Mouse (Mus musculus) midbrain, embryonic 12.5 days (tissue): ENCODE results near the gene Rexo1. TPM values are rescaled to one million over a fixed set of nuclear protein-coding genes. Genes with fewer than 3 reads are reported as not detected.
A peak's percentile ranks its signal among the peaks of the same experiment; 100 is the strongest.

ENCODE experiments used
- ATAC-seq: fragments of 200-750 bp; cut with Nextera tagmentation; 2 replicates; pipeline ENCODE4 v1.8.0; 2017; ENCODE audit warnings: low read depth, moderate TSS enrichment, moderate library complexity; ENCODE audit not compliant: low FRiP score
- H3K27ac ChIP-seq: fragments of 300-500 bp; sonication (generic); replicated peaks from 2 replicates; pipeline ENCODE4 v1.5.1; 2016; ENCODE audit warnings: mild to moderate bottlenecking
- H3K27me3 ChIP-seq: fragments of 300-500 bp; sonication (generic); 2 replicates; pipeline ENCODE4 v1.6.1; 2016; ENCODE audit warnings: mild to moderate bottlenecking
- H3K36me3 ChIP-seq: fragments of 300-500 bp; sonication (generic); 2 replicates; pipeline ENCODE4 v1.6.1; 2016
- H3K4me1 ChIP-seq: fragments of 300-500 bp; sonication (generic); 2 replicates; pipeline ENCODE4 v1.6.1; 2016
- H3K4me2 ChIP-seq: fragments of 300-500 bp; sonication (generic); replicated peaks from 2 replicates; pipeline ENCODE4 v1.6.1; 2016; ENCODE audit warnings: mild to moderate bottlenecking, moderate library complexity
- H3K4me3 ChIP-seq: fragments of 300-500 bp; sonication (generic); 2 replicates; pipeline ENCODE4 v1.5.1; 2016; ENCODE audit warnings: mild to moderate bottlenecking
- H3K9ac ChIP-seq: fragments of 300-500 bp; sonication (generic); replicated peaks from 2 replicates; pipeline ENCODE4 v1.6.1; 2016; ENCODE audit warnings: mild to moderate bottlenecking, moderate library complexity
- H3K9me3 ChIP-seq: fragments of 300-500 bp; sonication (generic); 2 replicates; pipeline ENCODE4 v1.6.1; 2016; ENCODE audit warnings: mild to moderate bottlenecking
- WGBS: fragments of 180-500 bp; shearing (Covaris S2); methylation state at CpG from one replicate; pipeline ENCODE4 v1.1.7; 2016; 5-methylcytosine and 5-hydroxymethylcytosine counted together
- polyA plus RNA-seq: library from polyadenylated mRNA; unstranded; fragments of >200 nt; fragmentation: Nextera tagmentation; extraction: Ambion mirVana; gene quantifications from 2 replicates; pipeline ENCODE4 v1.2.1, GENCODE M21; 2016

The Rexo1 gene
- polyA plus RNA-seq, 1 experiment from 2014 or later: 37.3 TPM

DNA sequence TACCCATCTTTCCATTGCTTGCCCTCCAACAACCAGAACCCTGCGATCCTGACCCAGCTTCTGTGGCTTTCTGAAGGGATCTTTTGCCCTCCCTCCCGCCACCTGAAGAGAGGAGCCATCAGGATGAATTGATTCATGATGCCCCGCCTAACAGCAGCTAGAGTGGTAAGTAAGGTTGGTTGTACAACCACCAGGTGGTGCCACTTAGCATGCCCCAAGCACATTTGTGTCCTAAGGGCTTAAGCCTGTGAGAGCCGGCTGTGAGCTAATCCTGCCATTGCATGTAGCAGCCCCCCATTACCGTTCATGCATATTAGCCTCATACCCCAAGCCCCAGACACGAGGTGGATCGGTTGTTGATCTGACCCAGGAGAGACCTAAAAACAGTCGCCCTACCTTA, 17.6 kb upstream of the Rexo1 start:
- Histone ChIP-seq H3K4me2 (peak overlapping the region; percentile 98), H3K27ac (no peak overlapping the region), H3K36me3 (peaks cover 8% of the 10 kb centered on the region), H3K4me1 (peaks cover 42% of the 10 kb centered on the region), H3K4me3 (no peak overlapping the region; the same call in 1 of the 2 replicates), H3K9me3 (no peaks in the 10 kb centered on the region), H3K27me3 (peaks cover 17% of the 10 kb centered on the region; the same call in 1 of the 2 replicates), H3K9ac (no peak overlapping the region)
- no peak for ATAC-seq
- WGBS: 6% methylated on average over 8 of the region's 8 CpGs

DNA sequence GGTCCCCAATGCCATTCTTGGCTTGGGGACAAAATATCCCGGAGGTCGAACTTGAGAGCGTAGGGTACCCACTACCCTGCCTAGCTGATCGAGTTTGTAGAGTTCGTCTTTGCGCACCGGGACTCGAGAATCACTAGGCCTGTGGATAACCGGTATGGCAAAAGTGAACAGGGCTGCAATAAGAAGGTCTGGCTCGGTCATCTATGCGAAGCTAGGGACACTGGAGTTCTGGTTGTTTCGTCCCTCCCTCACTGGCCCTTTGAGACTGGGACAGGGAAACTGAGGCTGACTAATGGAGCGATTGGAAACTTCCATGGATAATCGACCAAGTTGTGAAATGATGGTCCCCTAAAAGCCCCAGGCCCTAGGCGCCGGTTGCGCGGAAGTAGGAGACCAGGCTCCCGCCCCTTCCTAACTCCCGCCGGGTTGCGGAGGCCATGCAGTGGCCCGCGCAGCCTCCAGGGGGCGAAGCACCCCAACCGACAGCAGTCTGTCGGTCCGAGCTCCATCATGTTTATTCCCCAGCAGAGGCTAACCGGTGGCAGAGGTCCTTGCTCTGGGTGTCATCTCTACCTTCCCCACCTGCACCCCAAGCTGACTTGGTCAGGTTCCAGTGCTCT, 16.9 kb upstream of the Rexo1 start:
- Histone ChIP-seq H3K27me3 (peaks cover 17% of the 10 kb centered on the region; the same call in 1 of the 2 replicates), H3K4me3 (peak overlapping the region; percentile 75), H3K4me1 (peaks cover 49% of the 10 kb centered on the region), H3K9me3 (no peaks in the 10 kb centered on the region), H3K9ac (peak overlapping the region; percentile 81), H3K36me3 (peaks cover 2% of the 10 kb centered on the region; the same call in 1 of the 2 replicates), H3K4me2 (peak overlapping the region; percentile 98), H3K27ac (peak overlapping the region; percentile 76)
- WGBS: under 1% methylated on average over 29 of the region's 29 CpGs
- peak; percentile 24 for ATAC-seq

DNA sequence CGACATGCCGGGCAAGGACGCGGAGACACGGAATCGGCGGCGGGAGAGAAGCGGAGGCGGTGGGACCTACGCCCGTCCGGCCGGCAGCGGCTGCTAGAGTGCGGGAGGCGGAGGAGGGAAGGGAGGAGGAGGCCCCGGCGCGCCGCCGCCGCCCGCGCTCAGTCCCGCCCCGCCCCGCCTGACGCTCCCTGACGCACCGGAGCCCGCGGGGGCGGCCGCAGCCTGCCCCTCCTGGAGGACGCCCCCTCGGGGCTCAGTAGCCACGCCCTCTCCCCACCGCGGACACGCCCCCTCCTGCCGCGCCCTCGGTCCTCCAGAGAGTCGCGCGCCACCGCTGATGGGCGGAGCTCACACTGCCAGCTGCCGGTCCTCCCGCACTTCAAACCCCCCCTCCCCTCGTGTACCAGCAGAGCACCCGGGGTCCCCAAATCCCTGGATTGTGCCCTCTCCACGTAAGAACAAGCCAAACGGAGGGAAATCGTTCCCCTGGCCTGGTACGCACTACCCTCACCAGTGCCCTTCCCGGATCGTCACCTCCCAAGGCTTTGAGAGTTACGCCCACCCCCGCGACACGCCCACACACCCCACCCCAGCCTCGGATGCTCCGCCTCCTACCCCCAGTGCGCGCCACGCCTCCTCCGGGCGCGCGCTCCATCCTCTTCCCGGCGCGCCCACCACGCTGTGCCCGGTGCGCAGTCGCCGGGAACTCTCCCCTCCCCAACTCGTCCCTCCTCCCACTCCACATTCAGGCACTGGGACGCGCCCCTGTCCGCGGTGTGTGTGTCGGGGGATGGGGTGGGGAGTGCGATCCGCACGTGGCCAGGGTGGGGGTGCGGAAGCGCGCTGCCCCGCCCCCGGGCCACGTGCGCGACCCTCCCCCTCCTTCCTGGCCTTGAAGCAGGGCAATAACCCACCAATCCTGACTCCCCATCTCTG, 16.1 kb upstream of the Rexo1 start, which contains the start of gene Klf16:
Klf16 (minus strand) TSS at position 127 of the 936 bp plus-strand sequence.
- H3K27ac ChIP-seq: peak within 1 kb of the TSS; percentile 76
- peak within 1 kb of the TSS; percentile 98 for H3K4me2 ChIP-seq
- H3K27me3 ChIP-seq: peaks cover 17% of the 10 kb centered on the region; the same call in 1 of the 2 replicates
- WGBS: under 1% methylated on average over 65 of the region's 97 CpGs
- H3K4me3 ChIP-seq: peak within 1 kb of the TSS; percentile 75
- no peaks in the 10 kb centered on the region for H3K9me3 ChIP-seq
- H3K4me1 ChIP-seq: peaks cover 50% of the 10 kb centered on the region
- H3K36me3 ChIP-seq: no peaks in the 10 kb centered on the region; the same call in 1 of the 2 replicates
- peak within 1 kb of the TSS; percentile 81 for H3K9ac ChIP-seq
- ATAC-seq: peak; percentile 81

DNA sequence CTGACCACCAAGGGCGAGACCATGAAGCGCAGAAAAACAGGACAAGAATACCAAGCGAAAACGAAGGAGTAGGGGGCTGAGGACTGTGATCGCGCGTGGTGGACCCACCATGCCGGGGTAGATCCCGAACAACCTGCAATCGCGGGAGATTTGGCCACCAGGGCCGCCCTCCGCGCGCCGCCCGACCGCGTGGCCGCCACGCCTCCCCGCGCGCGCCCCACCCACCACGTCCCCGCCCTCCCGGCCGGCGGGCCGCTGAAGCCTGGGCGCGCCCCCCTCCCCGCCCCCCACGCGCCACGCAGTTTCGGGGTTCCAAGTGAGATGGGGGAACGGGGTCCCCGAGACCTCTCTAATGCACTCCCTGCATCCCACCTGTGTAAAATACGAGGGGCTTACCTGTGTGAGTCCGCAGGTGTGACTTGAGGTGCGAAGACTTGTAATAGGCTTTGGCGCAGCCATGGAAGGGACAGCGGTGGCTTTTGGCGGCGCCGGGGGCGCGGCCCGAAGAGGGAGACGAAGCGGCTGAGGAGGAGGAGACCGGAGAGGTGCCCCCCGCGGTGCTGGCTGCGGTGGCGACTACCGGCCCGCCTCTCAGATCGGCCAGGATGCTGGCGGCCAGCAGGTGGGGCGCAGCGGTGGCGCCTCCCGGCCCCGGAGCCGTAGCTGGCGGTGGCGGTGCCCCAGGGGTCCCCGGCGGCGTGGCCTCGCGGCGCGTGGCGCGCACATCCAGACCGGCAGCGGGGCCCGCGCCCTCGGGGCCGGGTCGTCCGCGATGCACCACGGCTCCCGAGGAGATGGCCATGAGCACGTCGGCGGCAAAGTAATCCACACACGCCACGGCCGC, 15.2 kb upstream of the Rexo1 start:
- ATAC-seq: peak; percentile 12; the same call in 1 of the 2 replicates
- Histone ChIP-seq H3K9me3 (no peaks in the 10 kb centered on the region), H3K27me3 (peaks cover 17% of the 10 kb centered on the region; the same call in 1 of the 2 replicates), H3K36me3 (no peaks in the 10 kb centered on the region), H3K4me3 (peak overlapping the region; percentile 75), H3K4me1 (peaks cover 54% of the 10 kb centered on the region), H3K27ac (peak overlapping the region; percentile 76), H3K4me2 (peak overlapping the region; percentile 98), H3K9ac (peak overlapping the region; percentile 81)
- under 1% methylated on average over 79 of the region's 96 CpGs for WGBS

DNA sequence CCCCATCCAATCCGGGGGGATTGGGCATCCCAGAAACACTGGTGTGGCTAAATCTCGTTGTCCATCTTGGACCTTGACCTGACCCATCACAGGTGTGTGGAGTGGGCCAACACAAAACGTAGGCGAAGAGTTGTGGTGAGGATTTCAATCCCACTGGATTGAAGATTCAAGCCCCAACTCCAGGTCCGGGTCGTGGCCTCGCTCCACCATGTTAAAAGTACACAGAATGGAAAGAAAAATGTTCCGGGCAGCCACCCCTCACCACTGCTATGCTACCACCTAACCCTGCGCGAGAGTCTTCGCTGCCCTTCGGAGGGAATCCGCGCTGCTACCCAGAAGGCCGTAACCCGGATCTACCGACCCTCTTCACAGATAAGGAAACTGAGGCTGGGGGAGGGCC, 14.6 kb upstream of the Rexo1 start:
- H3K27me3 ChIP-seq: peaks cover 17% of the 10 kb centered on the region; the same call in 1 of the 2 replicates
- peaks cover 61% of the 10 kb centered on the region for H3K4me1 ChIP-seq
- ATAC-seq: no peak
- H3K36me3 ChIP-seq: no peaks in the 10 kb centered on the region
- WGBS: 22% methylated on average over 17 of the region's 17 CpGs
- H3K4me2 ChIP-seq: peak overlapping the region; percentile 98
- no peaks in the 10 kb centered on the region for H3K9me3 ChIP-seq
- H3K27ac ChIP-seq: no peak overlapping the region
- H3K9ac ChIP-seq: peak overlapping the region; percentile 81
- H3K4me3 ChIP-seq: peak overlapping the region; percentile 75

DNA sequence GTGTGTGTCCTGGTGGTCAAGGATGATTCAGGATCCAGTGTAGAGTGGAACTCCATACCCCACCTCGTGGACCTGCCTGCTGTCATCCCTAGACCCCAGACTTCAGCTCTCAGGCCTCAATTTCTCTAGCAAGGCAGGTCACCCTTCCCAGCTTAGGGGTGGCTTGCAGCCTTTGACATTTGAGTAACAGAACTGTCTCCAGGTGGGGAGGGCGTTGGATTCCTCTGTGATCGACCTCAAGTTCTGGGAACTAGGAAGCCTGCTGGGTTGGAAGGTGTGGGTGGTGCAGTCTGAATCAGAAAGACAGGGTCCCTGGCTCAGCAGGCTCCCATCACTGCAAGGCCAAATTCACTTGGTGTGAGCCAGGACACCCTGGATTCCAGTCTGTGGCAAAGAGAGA, 13.5 kb upstream of the Rexo1 start:
- Histone ChIP-seq H3K36me3 (no peaks in the 10 kb centered on the region), H3K4me3 (no peak overlapping the region), H3K27me3 (peaks cover 17% of the 10 kb centered on the region; the same call in 1 of the 2 replicates), H3K9me3 (no peaks in the 10 kb centered on the region), H3K27ac (no peak overlapping the region), H3K9ac (no peak overlapping the region), H3K4me1 (peaks cover 71% of the 10 kb centered on the region), H3K4me2 (no peak overlapping the region)
- 76% methylated on average over 3 of the region's 3 CpGs for WGBS
- no peak for ATAC-seq

DNA sequence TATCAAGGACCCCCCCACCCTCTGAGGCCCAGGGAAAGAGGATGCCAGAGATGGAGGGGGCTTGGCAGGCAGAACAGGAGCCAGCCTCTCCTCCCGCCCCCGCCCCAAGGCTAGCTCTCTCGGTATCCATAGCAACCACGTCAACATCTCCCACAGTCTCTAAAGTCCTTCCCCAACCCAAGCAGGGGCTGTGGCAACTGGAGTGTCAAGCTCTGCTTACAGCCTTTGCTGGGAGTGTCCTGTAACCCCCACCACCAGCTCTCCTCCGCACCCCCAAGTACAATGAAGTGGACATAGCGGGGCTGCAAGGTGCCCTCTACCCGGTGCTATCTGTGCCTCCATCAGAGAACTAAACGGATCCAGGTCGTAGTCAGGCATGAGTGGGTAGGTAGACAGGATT, 12.6 kb upstream of the Rexo1 start:
- ATAC-seq: no peak
- Histone ChIP-seq H3K4me3 (no peak overlapping the region), H3K36me3 (no peaks in the 10 kb centered on the region), H3K27ac (no peak overlapping the region), H3K4me2 (no peak overlapping the region), H3K4me1 (peaks cover 74% of the 10 kb centered on the region), H3K9me3 (no peaks in the 10 kb centered on the region), H3K27me3 (peaks cover 17% of the 10 kb centered on the region; the same call in 1 of the 2 replicates), H3K9ac (peak overlapping the region; percentile 34; the same call in 1 of the 2 replicates)
- WGBS: 51% methylated on average over 9 of the region's 9 CpGs

DNA sequence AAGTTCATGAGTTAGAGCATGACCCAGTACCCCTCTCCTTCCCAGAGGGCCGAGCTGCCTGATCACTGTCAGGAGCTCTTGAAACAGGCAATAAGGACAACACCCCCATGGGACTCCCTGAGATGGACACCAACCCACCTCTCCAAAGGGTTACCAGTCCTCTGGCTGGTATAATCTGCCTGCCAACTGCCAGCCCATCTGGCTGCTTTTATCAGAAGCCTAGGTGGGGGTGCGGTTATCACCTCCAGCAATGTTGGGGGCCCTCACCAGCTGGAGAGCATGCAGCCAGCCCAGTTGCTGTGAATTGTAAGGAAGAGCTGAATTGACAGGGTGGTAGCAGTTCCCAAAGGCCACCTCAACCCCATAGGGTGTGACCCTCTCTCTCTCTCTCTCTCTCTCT, 11.1 kb upstream of the Rexo1 start:
- ATAC-seq: no peak
- Histone ChIP-seq H3K4me2 (no peak overlapping the region), H3K4me1 (peaks cover 63% of the 10 kb centered on the region), H3K36me3 (no peaks in the 10 kb centered on the region), H3K27me3 (peaks cover 17% of the 10 kb centered on the region; the same call in 1 of the 2 replicates), H3K9ac (no peak overlapping the region), H3K9me3 (no peaks in the 10 kb centered on the region), H3K4me3 (no peak overlapping the region), H3K27ac (no peak overlapping the region)
- 88% methylated on average over 2 of the region's 2 CpGs for WGBS

DNA sequence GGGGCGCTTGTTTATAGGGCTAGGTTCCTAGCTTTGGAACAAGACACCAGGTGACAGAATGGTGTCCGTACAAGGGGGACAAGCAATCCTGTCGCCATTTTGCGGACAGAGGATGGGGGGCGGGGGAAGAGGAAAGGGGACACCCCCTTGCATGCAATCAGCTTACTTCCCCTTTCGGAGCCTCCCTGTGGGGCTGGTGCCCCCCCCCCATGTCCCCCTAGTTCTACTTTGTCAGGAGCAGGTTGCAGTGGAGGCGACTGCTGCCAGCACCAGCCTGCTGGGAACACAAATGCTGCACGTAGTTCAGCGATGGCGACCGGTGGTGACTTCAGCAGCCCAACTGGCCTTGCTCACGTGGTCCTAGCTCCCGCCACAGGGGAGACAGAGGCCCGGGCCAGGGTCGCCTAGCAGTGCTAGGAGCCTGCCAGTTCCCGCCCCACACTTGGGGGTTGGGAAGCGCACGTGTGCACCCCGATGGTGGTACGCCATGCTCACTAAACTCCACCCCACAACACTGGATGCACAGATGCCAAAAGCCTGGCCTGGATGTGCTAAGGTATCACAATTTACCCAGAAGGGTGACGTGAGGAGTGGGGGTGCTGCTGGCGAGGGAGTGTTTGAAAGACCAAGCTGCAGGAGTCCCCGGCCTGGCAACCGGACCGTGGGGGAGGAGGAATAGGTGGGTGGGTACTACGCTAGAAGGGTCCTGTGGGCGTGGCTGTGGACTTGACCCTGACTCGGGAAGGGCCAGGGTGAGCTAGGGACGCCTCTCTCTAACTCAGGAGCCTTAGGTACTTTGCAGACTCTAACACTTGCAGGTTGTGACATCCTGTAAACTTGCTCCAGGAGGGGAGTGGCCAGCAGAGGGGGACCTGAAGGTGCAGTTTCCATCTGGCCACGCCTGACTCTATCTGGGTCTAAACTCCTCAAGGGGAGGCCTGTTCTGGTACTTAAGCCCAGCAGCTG, 9.8 kb upstream of the Rexo1 start:
- WGBS: 22% methylated on average over 30 of the region's 30 CpGs
- Histone ChIP-seq H3K9ac (peak overlapping the region; percentile 49), H3K4me3 (peak overlapping the region; percentile 15; the same call in 1 of the 2 replicates), H3K9me3 (no peaks in the 10 kb centered on the region), H3K27ac (0 out of 2 replicates have a peak overlapping the region, but pooled peaks have one; percentile 20), H3K36me3 (no peaks in the 10 kb centered on the region), H3K4me1 (peaks cover 68% of the 10 kb centered on the region), H3K27me3 (peaks cover 11% of the 10 kb centered on the region; the same call in 1 of the 2 replicates), H3K4me2 (peak overlapping the region; percentile 42)
- ATAC-seq: 0 out of 2 replicates have a peak, but pooled peaks have one; percentile 10

DNA sequence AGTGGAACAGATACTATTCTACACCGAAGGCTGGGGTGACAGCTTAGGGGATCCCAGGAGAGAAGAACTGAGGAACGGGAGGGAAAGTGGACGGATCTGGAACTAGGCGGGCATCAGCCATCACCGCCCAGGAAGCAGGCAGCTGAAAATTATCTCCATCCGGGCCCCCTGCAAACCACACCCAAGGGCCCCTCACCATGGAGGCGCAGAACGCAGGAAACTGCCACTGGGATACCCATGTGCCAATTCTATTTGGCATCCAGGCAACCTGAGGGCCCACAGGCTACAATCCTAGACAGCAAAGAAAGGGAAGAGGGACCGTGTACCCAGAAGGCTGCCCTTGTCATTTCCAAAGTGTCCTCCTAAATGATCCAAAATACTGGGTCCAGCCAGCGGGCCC, 9.1 kb upstream of the Rexo1 start:
- 0 out of 2 replicates have a peak overlapping the region, but pooled peaks have one; percentile 20 for H3K27ac ChIP-seq

More for the DNA sequence above, 9.1 kb upstream of the Rexo1 start:
- H3K36me3 ChIP-seq: no peaks in the 10 kb centered on the region
- WGBS: 81% methylated on average over 10 of the region's 10 CpGs
- H3K4me3 ChIP-seq: no peak overlapping the region
- H3K9ac ChIP-seq: no peak overlapping the region
- H3K9me3 ChIP-seq: no peaks in the 10 kb centered on the region
- H3K4me1 ChIP-seq: peaks cover 66% of the 10 kb centered on the region
- peak overlapping the region; percentile 42; the same call in 1 of the 2 replicates for H3K4me2 ChIP-seq
- ATAC-seq: no peak
- peaks cover 5% of the 10 kb centered on the region; the same call in 1 of the 2 replicates for H3K27me3 ChIP-seq
